Mouse (Mus musculus): ENCODE measurements at regions not wholly inside any gene's neighbourhood (a gene's known extent, or its start where the extent isn't known, plus 50 kb on each side); places are given as distances from the start of the nearest gene placed in this dataset.

DNA sequence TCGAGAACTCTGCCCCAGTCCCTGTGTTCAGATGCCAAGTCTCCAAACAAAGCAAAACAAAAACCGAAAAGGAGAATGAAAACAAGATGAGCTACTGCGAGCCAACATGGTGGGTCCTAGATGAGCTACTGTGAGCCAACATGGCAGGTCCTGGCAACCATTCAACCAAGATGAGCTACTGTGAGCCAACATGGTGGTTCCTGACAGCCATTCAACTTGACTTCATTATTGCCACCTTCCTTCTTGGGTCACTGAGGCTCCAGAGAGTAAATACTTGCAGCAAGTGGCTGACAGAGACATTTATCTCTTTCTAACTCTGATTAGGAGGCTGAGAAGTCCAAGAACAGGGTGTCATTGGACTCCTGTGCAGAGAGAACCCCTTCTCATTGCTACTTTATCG lies 1094.8 kb downstream of the Mrps31 start:
- Histone ChIP-seq H3K27me3 (replicated peaks) (peaks cover 46% of the 10 kb centered on the region), H3K79me2 (replicated peaks; ENCODE audit: control insufficient read depth, extremely low read depth, insufficient read depth, poor library complexity, severe bottlenecking) (no peaks in the 10 kb centered on the region), H3K9ac (ENCODE audit: insufficient read depth, low read depth) (no peak overlapping the region), H3K36me3 (replicated peaks in 1 of 2; ENCODE audit: control insufficient read depth in 1 of 2, insufficient read depth in 1 of 2, low read length in 1 of 2) (no peaks in the 10 kb centered on the region), H3K4me2 (ENCODE audit: insufficient read depth, low read depth, poor library complexity, severe bottlenecking) (no peak overlapping the region), H3K9me3 (replicated peaks; ENCODE audit: low read length) (no peaks in the 10 kb centered on the region), H3K4me3 (replicated peaks in 1 of 3; ENCODE audit: low read depth in 2 of 3, low read length in 2 of 3, poor library complexity in 1 of 3) (no peak overlapping the region), H3K4me1 (ENCODE audit: control insufficient read depth in 1 of 2, insufficient read depth in 2 of 2) (no peaks in the 10 kb centered on the region), H3K27ac (ENCODE audit: insufficient read depth, low read depth) (no peak overlapping the region)
- DNase-seq (ENCODE audit: extremely low read depth) = no peak
- no peak for TF ChIP-seq SMC3 (IDR thresholded peaks at IDR 0.05; ENCODE audit: low read depth, low read length)
- TF ChIP-seq ETS1 (conservative IDR thresholded peaks at IDR 0.05; ENCODE audit: low read depth, low read length) = no peak
- no peak for TF ChIP-seq CTCF (conservative IDR thresholded peaks at IDR 0.05 in 1 of 2, IDR thresholded peaks at IDR 0.05 in 1 of 2; ENCODE audit: low read depth in 2 of 2, low read length in 2 of 2)
- no peak for TF ChIP-seq ZMIZ1 (IDR thresholded peaks at IDR 0.05; ENCODE audit: low read depth, low read length)
- TF ChIP-seq MXI1 (IDR thresholded peaks at IDR 0.05; ENCODE audit: low read depth, low read length) = no peak
- TF ChIP-seq ELF1 (IDR thresholded peaks at IDR 0.05; ENCODE audit: low read depth, low read length) = no peak
- no peak for TF ChIP-seq ZC3H11A (IDR thresholded peaks at IDR 0.05; ENCODE audit: low read depth, low read length)
- TF ChIP-seq UBTF (IDR thresholded peaks at IDR 0.05; ENCODE audit: low read depth, low read length) = no peak
- TF ChIP-seq CHD1 (IDR thresholded peaks at IDR 0.05; ENCODE audit: low read depth, low read length) = no peak
- no peak for TF ChIP-seq JUND (conservative IDR thresholded peaks at IDR 0.05; ENCODE audit: low read depth, low read length)
- no peak for TF ChIP-seq CHD2 (IDR thresholded peaks at IDR 0.05; ENCODE audit: low read length)
- TF ChIP-seq HCFC1 (IDR thresholded peaks at IDR 0.05; ENCODE audit: low read depth, low read length) = no peak
- TF ChIP-seq NELFE (IDR thresholded peaks at IDR 0.05; ENCODE audit: low read depth, low read length) = no peak
- TF ChIP-seq ZKSCAN1 (IDR thresholded peaks at IDR 0.05; ENCODE audit: borderline replicate concordance, low read depth, low read length) = no peak
- dilution Hi-C loops (cut with MboI; ENCODE audit: extremely low pct_ligation_motif_present, extremely low pct_unique_long_range_greater_than_20kb, low sequenced_read_pairs) = no loop called here
- in situ Hi-C loops (cut with MboI; ENCODE audit: low pct_ligation_motif_present, low pct_unique_long_range_greater_than_20kb, low sequenced_read_pairs) = no loop called here

DNA sequence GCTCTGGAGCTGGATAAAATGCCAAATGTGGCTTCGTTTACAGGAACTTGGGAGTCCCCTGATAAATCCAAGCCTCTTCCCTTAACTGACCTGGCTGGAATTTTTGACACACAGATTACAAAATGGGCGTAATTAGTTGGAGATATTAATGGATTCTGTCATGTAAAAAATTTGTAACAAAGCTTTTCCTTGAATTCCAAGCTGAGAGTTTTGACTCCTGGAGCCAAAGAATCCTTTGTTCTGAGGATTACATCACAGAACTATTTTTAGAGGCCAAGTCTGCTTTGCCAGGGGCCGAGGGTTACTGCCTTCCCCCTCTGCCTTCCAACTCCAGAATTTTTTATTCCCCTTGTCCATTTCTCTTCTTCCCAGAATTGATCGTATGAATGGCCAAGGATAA lies 1096.5 kb downstream of the Mrps31 start:
- H3K4me3 ChIP-seq (replicated peaks in 1 of 3; ENCODE audit: low read depth in 2 of 3, low read length in 2 of 3, poor library complexity in 1 of 3) = no peak overlapping the region
- H3K4me1 ChIP-seq (ENCODE audit: control insufficient read depth in 1 of 2, insufficient read depth in 2 of 2) = no peaks in the 10 kb centered on the region
- H3K4me2 ChIP-seq (ENCODE audit: insufficient read depth, low read depth, poor library complexity, severe bottlenecking) = no peak overlapping the region
- TF ChIP-seq E2F4 (IDR thresholded peaks at IDR 0.05; ENCODE audit: insufficient replicate concordance, low read depth, low read length) = no peak
- TF ChIP-seq USF1 (IDR thresholded peaks at IDR 0.05; ENCODE audit: low read depth, low read length) = no peak
- no peak for TF ChIP-seq GABPA (IDR thresholded peaks at IDR 0.05; ENCODE audit: insufficient replicate concordance, low read depth, low read length)
- TF ChIP-seq CHD2 (IDR thresholded peaks at IDR 0.05; ENCODE audit: low read length) = no peak
- no peak for TF ChIP-seq RAD21 (IDR thresholded peaks at IDR 0.05; ENCODE audit: low read depth, low read length)
- no peak for TF ChIP-seq KAT2A (IDR thresholded peaks at IDR 0.05; ENCODE audit: insufficient replicate concordance, low read length)
- no peaks in the 10 kb centered on the region for H3K9me3 ChIP-seq (replicated peaks; ENCODE audit: low read length)
- in situ Hi-C loops (cut with MboI; ENCODE audit: low pct_ligation_motif_present, low pct_unique_long_range_greater_than_20kb, low sequenced_read_pairs) = no loop called here
- DNase-seq (ENCODE audit: extremely low read depth) = no peak
- H3K79me2 ChIP-seq (replicated peaks; ENCODE audit: control insufficient read depth, extremely low read depth, insufficient read depth, poor library complexity, severe bottlenecking) = no peaks in the 10 kb centered on the region
- H3K27me3 ChIP-seq (replicated peaks) = peaks cover 48% of the 10 kb centered on the region
- no peak overlapping the region for H3K9ac ChIP-seq (ENCODE audit: insufficient read depth, low read depth)
- no peak overlapping the region for H3K27ac ChIP-seq (ENCODE audit: insufficient read depth, low read depth)
- dilution Hi-C loops (cut with MboI; ENCODE audit: extremely low pct_ligation_motif_present, extremely low pct_unique_long_range_greater_than_20kb, low sequenced_read_pairs) = no loop called here
- H3K36me3 ChIP-seq (replicated peaks in 1 of 2; ENCODE audit: control insufficient read depth in 1 of 2, insufficient read depth in 1 of 2, low read length in 1 of 2) = no peaks in the 10 kb centered on the region
